Mouse (Mus musculus) thymus, postnatal 0 days (tissue): ENCODE results near the gene Mip. TPM values are rescaled to one million over a fixed set of nuclear protein-coding genes. Genes with fewer than 3 reads are reported as not detected.
A peak's percentile ranks its signal among the peaks of the same experiment; 100 is the strongest.
"Not testable (repeated sequence)": the region's sequence is repeated elsewhere in the genome, so short reads cannot be mapped to it uniquely, and the experiment has no call there.

Experiments
- DNase-seq: peaks from one replicate; pipeline ENCODE4 v3.0.0-alpha.2; 2015; ENCODE audit warnings: low spot score
- polyA plus RNA-seq: library from polyadenylated mRNA; unstranded; fragments of >200 nt; fragmentation: Nextera tagmentation; extraction: Ambion mirVana; gene quantifications from 2 replicates; pipeline ENCODE4 v1.2.1, GENCODE M21; 2015

The Mip gene
- polyA plus RNA-seq, 1 experiment from 2014 or later: not detected

GRCm38 (mm10) chr10:128211390-128212108, 14.1 kb upstream of the Mip start, which contains the start of gene Spryd4:
Spryd4 (minus strand) TSS chr10:128211807.
- peak; percentile 89 for DNase-seq

GRCm38 (mm10) chr10:128212148-128212547, 13.5 kb upstream of the Mip start:
- no peak for DNase-seq

DNA sequence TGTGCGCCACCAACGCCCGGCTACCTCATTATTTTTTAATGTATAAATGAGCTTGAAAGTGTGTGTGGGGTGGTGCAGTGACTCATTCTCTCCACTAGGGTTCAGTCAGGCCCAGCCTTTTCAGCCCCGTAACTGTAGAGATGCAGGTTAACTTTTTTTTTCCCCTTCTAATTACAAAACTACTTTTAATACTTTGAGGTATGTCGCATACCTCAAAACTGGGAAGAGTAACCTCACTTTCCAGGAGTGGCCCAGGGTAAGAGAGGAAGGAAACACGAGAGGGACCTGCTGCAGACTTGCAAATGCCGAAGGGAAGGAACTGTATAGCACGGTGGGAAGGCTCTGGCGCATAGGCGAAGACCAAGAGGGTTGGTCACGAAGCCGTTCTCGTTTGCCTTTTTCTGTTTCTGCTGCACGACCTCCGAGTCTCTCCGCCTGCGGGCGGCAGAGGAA, 12.7 kb upstream of the Mip start:
- DNase-seq: peak; percentile 71

DNA sequence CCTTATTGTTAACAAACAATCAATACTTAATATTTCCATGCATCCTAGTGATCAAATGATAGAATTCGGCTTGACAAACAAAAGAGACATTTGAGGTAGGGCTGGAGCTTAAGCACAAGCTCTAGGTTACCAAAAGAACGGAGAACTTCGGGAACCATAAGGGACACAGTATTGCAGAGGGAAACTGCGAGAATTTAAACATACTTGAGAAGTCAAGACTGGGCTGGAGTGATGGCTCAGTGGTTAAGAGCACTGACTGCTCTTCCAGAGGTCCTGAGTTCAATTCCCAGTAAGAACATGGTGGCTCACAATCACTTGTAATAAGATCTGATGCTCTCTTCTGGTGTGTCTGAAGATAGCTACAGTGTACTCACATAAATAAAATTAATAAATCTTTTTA, 11.5 kb upstream of the Mip start:
- DNase-seq: not testable (repeated sequence)

GRCm38 (mm10) chr10:128214981-128215380, 10.7 kb upstream of the Mip start:
- no peak for DNase-seq

DNA sequence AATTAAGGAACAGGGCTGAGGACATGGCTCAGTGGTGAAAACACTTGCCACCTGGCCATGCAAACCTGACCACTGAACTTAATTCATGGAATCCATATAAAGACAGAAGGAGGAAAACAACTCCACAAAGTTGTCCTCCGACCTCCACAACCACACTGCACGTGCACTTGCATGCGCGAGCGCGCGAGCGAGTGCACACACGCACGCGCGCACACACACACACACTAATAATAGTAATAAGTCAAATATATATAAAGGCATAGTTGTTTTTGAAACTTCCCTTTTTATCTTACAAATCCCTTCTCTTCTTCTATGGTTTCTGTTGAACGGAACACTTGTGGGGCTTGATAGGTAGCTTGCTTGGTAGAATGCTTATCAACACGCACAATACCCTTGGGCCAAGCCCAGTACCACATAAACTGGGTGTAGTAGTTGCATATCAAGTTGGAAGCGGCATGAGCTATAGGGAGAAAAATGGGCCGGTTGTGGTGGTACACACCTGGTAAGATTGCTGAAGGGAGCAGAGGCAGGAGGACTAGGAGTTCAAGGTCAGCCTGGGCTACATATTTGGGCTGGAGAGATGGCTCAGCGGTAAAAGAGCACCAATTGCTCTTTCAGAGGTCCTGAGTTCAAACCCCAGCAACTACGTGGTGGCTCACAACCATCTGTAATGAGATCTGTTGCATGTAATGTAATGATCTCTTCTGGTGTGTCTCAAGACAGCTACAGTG, 7.1 kb upstream of the Mip start:
- no peak for DNase-seq

GRCm38 (mm10) chr10:128221533-128222286, 3.9 kb upstream of the Mip start:
- no peak for DNase-seq

GRCm38 (mm10) chr10:128225064-128225463, 574 bp upstream of the Mip start:
- DNase-seq: no peak

DNA sequence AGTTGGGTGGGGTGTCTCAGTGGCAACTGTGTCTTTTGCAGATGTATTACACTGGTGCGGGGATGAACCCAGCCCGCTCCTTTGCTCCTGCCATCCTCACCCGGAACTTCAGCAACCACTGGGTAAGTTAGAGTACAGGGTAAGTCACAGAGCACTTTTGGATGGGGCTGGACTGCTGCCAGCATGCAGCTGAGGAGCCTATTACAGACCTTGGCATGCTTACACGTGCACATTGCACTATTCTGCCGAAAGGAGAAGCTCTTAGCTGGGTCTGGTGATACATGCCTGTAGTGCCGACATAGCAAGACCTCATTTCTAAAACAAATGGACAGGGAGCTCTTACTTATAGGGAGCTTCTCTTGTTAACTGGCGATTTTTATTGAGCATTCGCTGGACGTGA, 2.0 kb downstream of the Mip start:
- DNase-seq: no peak

DNA sequence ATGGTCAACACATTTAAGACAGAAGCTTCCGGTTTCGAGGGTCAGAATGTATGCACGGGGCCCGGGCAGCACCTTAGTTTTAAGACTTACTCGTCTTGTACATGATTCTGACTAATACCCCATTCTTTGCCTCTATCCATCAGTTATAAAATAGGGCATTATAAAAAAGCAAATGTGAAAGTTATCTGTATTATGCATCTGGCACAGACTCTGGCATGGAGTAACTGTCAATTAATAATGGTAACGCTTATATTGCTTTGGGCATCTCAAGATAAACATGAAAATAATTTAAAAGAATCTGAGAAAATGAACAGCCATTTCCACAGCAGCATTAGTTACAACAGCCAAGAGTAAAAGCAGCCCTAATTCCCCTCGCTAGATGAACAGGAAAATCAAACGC, 2.4 kb downstream of the Mip start:
- no peak for DNase-seq

DNA sequence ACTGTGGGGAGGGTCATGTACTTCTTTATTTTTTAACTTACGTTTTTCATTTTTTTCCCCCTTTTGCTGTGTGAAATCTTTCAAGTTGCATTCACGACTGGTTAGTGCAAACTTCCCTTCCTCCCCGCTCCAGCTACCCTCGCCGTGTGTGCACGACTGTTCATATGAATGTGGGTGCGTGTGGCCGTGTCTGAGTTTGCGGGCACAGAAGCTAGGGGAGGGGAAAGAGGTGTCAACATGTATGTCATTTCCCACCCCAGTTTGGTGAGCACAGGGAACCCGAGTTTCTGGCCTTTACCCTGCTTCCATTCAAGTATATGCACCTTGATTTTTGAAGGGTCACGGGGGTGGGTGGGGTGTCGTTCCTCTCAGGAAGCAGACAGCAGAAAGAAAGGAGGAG, 4.9 kb downstream of the Mip start:
- DNase-seq: peak; percentile 43

GRCm38 (mm10) chr10:128231146-128231545, 5.5 kb downstream of the Mip start:
- DNase-seq: peak; percentile 34

GRCm38 (mm10) chr10:128231697-128232419, 6.2 kb downstream of the Mip start, which contains the start of gene Timeless:
Timeless (plus strand) TSS chr10:128232065.
- DNase-seq: peak; percentile 89

GRCm38 (mm10) chr10:128232420-128232985, 6.9 kb downstream of the Mip start:
- peak; percentile 84 for DNase-seq

GRCm38 (mm10) chr10:128236321-128236720, 10.7 kb downstream of the Mip start:
- DNase-seq: no peak

DNA sequence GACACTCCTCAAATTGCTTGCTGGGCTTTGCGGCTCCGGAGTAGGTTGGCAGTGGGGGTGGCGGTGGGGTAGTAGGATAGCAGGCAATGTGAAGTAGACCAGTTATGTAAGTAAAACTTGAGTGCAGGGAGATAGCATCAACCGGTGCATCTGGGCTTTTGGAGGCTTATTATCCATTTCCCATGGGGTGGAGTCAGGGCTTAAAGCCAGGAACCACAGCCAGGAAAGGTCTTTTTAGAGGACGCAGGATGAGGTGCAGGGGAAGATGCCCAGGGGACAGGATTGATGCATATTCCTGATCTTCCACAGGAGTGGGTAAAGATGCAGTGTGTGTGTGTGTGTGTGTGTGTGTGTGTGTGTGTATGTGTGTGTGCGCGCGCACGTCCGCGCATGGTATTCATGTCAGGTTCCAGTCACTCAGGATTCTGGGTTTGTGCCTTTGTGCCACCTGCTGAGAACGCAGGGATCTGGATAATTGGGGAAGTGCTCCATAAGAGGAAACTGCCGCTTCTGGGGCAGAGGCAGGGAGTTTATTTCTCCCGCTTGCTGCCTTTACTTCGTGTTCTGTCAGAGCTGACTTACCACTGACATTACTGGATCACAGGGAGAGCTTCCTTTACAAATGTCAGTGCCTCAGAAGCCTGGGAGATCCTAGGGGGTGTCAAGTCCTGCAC, 12.3 kb downstream of the Mip start:
- DNase-seq: no peak

DNA sequence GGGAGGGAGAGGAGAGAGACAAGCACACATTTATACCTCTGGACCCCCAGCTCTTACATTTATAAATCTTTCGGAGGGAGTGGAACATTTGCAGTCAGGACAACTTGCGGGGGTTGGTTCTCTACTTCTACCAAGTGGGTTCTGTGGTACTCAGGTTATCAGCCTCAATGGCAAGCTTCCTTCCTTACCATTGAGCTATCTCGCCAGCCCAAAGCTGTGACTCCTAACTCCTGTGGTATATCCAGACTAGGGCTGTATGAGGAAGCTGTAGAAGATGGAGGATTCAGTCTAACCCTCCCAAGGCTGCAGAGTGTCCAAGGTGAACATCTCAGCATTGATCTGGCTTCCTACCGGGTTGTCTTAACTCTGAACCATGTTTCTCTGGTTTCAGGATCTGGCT, 13.5 kb downstream of the Mip start:
- DNase-seq: no peak

DNA sequence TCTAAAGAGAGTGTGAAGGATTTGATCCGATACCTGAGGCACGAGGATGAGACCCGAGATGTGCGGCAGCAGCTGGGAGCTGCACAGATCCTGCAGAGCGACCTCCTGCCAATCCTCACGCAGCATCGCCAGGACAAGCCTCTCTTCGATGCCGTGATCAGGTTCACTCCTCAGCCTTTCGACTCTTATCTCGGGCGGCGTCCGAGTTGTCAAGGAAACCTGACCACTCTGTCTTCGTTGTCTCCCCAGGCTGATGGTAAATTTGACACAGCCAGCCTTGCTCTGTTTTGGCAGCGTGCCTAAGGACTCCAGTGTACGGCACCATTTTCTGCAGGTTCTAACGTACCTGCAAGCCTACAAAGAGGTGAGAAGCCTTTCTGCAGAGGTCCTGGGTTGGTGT, 14.5 kb downstream of the Mip start:
- DNase-seq: no peak

DNA sequence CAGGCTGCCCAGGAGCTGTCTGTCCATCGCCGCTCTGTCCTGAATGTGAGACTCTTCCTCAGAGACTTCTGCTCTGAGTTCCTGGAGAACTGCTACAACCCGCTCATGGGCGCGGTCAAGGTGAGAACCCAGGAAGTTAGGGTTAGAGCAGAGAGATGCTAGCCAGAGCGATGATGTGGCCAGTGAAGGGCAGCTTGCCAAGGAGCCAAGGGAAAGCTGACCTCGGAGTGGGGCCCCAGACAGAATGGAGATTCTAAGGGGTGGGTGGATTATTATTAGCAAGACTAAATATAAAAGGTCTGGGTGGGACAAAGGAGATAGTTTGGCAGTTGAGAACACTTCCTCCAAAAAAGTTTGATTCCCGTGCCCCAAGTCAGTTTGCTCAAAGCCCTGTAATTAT, 17.6 kb downstream of the Mip start:
- no peak for DNase-seq

DNA sequence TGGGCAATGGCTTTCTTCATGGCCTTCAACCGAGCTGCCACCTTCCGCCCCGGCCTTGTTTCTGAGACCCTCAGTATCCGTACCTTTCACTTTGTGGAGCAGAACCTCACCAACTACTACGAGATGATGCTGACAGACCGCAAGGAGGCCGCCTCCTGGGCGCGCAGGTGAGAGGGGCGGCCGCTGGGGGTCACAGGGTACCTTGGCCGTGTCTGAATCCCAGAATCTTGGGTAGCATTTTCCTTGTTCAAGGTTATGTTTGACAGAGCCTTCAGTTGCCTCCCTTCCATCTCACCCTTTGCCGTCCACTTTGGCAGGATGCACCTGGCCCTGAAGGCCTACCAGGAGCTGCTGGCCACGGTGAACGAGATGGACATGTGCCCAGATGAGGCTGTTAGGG, 18.5 kb downstream of the Mip start:
- no peak for DNase-seq
